Mouse (Mus musculus) layer of hippocampus, postnatal 36 days (tissue): ENCODE data around the gene Umodl1. TPM values are rescaled to one million over a fixed set of nuclear protein-coding genes. Genes with fewer than 3 reads are reported as not detected.

ENCODE experiments used
- DNase-seq, 2 experiments: peaks; one replicate each; pipeline ENCODE4 v3.0.0; 2022
- total RNA-seq, 2 experiments: library from RNA; stranded (reverse); gene quantifications; 2 replicates each; pipeline ENCODE4 v1.2.3; 2021

Gene Umodl1
- total RNA-seq, result under 1 TPM; 0.35 to 0.42 TPM

DNA sequence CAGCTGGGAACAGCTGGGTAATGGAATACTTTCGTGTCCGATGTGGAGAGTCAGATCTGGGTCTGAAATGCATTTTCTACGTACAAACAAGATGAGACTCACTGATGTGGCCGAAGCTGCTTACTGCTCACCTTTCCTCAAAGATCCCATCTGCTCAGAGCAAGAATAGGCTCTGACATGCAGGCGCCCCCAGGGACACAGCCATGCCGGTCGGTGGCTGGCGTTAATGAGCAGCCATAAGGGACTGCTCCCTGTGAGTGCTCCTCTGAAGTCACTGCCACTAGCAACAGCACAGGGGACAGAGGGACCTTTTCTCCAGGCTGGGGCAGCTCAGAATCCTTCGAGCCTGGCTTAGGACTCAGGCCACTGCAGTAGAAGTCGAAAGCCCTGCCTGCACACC, at the start of gene Umodl1:
TSS of gene Umodl1 (plus strand) at position 301 of the 400 bp plus-strand sequence.
- DNase-seq, result no peak

DNA sequence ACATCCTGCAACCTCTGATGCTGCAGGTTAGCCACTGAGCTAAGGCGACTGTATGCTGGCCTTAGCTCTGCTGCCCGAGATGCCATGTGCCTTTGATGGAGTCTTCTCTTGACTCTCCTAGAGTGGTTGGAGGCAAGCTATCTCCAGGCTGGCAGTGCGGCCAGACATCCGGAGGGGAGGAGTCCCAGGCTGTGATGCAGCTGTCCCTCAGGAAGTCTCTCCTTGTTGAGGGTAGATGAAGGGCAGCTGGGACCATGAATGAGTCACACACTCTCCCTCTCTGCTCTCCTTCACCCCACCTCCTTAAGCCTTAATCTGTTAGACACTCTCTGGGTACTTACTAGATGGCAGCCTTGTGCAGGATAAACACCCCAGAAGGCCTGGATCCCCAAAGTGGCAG, 46.9 kb upstream of the Umodl1 start:
- DNase-seq, result no peak

DNA sequence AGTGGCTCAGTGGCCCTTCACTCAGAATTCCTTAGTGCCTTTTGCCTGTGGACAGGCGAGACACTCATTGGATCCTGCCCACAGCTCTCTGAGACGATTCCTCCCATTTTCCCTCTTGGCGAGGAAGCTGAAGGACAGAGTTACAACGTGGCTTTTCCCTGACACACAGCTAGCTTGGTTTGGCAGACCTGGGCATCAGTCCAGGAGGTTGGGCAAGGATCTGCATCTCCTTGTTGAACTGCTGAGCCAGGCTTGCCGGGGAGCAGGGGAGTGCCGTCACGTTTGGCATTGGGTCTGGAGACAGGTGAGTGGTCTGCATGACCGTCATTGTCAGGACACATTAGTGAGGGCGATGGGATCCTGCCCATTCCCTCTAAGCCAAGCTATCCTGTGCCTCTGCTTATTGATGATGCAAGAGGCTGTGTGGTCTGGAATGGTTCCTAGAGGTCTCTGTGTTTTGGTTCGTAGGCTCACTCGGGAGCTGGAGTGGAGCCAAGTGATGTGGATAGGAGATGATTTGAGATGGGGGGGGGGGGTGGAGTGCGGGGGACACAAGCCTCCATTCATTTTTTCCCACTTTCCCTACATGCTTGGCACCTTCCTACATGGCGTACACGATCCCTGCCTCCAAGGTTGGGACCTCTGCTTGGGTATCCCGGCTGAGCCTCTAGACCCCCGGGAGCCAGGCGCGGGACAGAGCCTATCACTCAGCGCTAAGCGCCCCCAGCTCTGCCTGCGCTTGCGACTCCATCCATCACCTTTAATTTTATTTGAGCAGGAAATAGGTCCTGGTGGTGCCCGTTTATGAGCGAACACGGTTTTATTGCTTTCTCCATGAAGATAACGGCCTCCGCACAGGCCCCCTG, 43.3 kb upstream of the Umodl1 start:
- no peak for DNase-seq

DNA sequence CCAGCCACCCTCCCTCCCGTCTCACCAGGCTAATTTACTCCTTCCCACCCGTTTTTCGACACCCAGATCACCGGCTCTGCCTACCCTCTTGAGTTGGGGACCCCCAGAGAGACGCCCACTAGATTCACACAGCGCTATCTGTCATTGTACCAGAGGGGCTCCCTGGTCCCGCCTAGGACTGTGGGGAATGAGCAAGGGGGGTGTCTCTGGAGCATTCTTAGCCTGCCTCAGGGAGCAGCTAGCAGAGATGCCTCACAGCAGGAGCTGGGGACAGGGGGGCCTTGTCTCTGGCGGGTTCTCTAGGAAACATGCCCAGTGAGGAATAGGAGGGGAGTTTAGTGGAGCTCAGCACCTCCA, 42.7 kb upstream of the Umodl1 start:
- DNase-seq, result no peak

DNA sequence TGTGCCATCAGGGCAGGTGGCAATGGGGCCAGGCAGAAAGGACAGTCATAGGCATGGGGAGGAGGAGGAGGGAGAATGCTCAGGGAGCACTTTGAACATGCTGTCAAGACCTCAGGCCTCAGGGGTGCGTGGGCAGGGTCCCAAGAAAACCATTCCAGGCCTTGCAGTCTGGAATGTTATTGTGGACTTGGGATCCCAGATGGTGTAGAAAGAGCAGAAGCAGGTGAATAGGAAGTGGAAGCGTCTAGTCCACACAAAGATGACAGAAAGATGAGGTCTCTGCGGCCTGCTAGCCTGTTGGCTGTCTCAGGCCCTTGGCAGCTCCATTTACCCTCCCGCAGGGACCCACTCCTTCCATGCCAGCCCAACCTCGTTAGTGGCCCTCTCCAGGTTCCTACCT, 41.9 kb upstream of the Umodl1 start:
- no peak for DNase-seq

DNA sequence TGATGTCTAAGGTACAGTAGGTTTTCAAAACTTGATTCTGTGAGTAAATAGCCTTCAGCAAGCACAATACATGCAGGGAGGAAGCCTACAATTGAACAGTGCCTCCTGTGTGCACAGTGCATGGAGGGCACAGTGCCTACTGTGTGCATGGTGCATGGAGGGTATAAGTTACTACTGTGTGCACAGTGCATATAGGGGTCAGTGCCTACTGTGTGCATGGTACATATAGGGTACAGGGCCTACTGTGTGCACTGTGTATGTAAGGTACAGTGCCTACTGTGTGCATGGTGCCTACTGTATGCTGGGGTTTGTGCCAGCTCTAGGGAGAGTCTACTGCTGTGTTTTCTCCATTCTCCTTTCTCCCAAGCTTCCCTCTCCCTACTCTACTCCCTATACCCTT, 40.2 kb upstream of the Umodl1 start:
- DNase-seq, result no peak

DNA sequence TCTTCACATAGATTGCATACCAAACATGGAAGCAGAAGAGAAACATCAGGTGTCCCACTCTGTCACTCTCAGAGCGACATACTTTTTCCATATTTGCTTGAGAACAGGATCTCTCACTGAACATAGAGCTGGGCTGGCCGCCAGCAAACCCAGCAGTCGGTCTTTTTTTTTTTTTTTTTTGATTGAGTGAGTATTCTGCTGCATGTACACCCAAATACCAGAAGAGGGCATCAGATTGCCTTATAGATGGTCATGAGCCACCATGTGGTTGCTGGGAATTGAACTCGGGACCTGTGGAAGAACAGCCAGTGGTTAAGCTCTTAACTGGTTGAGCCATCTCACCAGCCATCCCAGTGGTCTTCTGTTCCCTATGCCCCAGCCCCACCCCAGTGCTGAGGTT, 30.9 kb upstream of the Umodl1 start:
- no peak for DNase-seq

DNA sequence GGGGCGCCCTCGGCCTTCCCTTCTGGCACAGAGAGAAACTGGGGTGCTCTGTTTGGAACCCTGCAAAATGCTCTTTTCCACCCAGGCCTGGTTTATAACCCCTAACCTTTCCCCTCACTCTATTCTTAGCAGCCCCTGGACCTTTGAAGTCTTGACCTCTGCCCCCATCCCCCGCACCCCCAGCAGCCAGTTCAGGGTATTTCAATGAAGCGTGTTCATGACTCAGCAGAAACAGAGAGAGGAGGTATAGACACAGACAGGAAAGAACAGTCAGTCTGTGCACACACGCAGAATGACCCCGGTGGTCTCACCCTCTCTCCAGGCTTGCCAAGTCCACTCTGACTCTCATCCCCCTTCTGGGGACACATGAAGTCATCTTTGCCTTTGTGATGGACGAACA, 23.6 kb upstream of the Umodl1 start:
- DNase-seq, result no peak

DNA sequence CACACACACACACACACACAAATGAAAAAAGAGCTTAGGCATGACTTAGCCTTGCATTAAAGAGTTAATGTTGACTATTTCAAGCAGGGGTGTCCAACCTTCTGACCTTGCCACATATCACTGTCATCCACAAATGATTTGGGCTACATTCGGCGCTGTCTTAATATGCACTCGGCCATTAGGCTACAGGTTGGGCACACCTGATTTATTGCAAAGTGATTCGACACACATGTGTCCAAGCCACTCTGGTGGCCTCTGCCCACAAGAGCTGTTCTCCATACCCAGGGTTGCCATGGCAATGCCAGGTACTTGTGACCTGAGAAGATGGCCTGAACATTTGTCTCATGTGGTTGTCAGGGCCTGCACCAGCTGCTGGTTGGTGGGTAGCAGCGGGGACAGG, 21.6 kb upstream of the Umodl1 start:
- DNase-seq, result no peak

DNA sequence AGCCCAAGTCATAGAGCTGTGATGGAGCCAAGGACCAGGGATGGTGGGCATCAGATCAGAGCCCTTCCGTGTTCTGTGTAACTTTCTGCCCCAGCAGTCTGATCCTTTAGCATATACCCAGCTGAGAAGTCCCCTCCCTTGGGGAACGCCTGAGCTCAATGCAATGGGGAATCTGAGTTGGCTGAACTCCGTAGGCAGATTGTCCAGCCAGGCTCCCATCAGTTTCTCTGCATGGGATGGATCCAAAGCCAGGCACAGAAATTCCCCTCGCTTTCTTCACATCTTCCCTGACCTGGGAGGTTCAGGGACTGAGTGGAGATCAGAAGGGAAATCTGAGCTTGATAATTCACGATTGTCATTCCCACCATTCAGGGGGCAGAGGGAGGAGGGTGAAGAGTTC, 19.1 kb upstream of the Umodl1 start:
- no peak for DNase-seq

DNA sequence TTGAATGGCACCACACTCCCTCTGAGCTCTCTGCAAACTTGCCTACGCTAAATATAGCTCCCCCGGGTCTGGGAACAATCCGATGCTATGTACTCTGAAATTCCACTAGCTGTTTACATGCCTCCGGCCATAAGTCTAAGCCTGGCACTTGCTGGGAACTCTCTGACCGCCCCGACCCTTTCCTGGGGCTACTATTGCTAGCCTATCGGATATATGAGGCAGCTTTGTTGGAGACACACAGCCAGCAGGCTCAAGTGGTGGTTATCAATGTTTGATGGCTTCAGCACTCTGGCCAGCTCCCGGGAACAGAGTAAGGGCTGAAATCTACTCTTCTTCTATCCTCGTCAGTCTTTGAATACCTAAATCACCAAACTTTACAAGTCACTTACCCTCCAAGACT, 15.9 kb upstream of the Umodl1 start:
- DNase-seq, result no peak

DNA sequence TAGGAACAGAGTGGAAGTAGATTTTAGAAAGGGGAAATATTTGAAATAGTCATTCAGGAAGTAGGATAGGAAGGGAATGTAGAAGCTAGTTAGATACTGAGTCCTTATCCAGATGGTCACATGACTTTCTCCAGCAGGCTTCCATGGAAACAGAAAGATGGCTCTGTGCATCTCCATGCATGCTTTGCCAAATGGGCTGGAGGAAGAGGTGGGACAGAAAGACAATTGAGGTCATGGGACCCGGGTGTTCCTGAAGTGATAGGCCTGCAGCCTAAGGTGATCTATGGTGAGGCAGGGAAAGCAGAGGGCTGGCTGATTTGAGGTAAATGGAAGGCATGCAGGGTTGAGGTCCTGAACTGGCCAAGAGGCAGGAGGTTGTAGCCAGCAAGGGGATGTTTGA, 6.1 kb upstream of the Umodl1 start:
- no peak for DNase-seq

DNA sequence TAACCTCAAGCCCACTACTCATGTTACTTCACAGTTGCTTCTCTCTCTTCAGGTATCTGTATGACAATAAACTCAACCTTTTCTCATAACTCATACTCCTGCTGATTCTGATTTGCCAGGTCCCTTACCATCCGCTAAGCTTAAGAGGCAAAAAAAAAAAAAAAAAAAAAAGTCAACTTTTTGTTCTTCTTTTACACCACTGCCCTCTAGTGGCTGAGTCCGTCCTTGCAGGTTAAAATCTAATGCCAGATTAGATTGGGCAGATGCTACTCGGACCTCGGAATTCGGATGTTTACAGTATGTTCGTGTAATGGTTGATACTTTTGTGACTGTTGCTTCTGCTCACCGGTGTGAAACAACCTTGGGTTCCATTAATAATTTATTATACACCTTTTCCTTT, 3.7 kb upstream of the Umodl1 start:
- peak in 1 of 2 experiments; percentile 63 for DNase-seq

DNA sequence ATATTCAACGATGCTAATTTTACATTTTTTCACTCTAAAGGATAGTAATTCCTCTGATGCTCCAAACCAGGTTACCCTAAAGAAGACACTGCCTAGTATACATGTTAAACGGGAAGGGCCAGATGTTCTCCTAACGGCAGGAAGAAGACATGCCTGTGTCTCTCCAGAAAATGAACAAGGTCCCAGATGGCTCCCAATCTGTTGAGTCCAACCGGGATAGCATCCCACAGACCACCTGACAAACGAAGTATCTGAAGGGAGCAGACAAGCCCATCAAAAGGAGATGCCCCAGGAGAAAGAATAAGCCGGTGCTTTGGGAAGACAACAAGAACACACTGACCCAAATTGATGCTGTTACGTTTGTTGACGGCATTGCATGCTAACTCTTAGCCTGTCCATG, 2.8 kb upstream of the Umodl1 start:
- peak in 1 of 2 experiments; percentile 34 for DNase-seq

DNA sequence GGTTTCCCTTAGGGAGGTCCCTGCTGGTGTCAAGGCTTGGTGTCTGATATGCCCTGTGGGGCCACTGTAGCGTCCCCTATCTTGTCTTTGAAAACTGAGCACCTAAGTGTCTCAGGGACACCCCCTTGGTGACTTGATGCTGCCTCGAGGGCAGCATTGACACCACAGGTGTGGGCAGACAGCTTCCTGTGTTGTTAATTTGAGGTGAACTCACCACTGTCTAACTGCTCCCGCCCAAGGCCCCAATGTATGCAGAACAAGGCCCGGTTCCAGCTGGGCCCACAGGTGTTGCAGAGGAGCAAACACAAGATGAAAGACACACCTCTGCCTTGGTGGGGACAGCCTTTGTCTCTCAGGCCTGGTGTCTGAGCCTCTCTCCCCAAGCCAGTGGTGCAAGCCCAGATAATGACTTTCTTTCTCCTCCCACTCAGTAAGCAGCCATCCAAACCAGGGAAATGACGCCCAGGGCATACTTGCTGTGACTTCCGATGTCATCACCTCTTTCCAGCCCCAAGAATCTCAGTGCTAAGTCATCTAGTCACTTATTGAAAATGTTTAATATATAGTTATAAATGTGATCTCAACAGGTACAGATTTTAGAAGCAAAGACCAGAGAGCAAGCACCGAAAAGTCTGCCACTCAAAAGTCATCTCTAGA, 7.6 kb downstream of the Umodl1 start:
- no peak for DNase-seq

DNA sequence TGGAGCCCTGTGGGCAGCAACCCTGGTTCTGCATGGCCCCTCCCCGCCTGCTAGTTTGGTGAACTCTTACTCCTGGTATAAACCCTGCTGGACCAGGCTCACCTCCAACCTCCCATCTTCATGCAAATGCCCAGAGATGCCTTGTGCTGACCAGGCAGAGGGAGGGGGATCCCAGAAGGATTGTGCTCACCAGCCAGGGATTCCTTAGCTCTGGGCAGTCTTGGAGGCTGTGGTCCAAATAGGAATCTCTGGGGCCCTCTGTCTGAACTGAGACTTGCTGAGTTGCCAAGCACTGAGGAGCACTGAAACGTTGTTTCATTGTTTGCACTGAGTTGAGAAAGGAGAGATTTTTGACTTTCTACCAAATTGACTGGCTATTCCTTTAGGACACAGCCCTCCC, 8.4 kb downstream of the Umodl1 start:
- no peak for DNase-seq

DNA sequence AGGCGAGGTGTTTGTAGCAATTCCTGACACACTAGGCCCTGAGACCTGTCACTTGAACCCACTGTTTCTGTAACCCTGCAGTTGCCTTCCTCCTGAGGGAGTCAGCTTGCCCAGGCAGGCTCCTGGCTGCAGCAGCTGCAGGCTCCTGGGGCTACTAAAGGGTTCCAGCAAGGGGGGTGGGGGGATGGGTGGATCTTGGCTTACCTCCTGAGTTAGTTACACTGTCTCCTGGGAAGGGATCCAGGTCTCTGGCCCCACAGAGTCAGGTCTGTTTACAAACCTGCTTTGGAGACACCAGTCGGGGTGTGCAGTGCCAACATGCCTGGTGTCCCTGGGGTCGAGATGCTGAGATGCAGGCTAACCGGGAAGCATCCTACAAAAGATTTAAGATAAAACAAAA, 15.5 kb downstream of the Umodl1 start:
- DNase-seq, result no peak

DNA sequence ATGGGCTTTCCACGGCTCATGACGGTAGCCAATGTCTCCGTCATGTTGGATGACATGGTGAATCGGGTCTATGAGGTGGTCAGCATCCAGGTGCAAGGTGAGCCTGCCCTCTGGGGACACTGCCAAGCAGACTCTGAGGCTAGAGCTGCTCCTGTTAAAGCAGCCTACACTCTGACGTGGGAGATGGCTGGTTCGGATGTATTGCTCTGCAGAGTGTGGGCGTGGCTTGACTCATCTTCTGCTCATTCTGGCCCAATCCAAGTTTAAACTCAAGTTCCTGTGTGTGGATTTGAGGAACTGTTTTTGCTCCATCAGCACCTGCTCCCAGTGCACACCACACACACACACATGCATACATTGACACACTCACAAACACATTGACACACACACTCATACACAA, 17.4 kb downstream of the Umodl1 start:
- DNase-seq, result no peak

DNA sequence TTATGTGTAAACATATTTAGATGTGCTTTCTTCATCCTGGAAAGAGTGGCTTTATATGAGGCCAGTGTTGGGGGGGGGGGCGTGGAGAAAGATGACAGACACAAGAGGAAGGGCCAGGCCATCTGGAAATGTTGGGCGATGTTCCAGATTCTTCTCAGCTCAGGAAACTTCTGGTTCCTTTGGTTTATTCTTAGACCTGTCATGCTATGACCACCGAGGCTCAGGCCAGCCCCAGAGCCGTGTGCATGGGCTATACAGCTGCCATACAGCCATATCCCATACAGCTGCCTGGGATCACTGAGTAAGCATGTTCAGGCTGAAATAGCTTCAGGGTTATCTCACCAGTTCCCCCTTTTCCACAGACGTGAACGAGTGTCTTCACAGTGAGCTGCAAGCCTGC, 18.9 kb downstream of the Umodl1 start:
- no peak for DNase-seq

DNA sequence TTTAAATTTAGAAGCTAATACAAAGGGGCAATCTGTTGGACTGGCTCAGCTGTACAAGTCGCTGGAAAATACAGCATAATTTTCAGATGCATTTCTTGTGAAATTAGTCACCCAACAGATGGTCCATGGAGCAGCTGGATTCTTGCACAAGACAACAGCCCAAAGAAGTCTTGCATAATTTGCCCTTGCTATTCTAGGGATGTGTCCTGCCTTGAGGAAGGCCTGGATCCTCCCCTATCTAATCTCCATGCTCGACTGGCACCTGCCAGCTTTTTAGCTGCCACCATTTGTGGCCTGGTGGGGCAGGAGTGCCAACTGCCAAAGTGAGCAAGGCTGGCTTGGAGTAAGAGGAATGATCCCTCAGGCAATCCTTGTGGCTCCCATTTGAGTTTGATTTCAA, 22.9 kb downstream of the Umodl1 start:
- DNase-seq, result no peak

DNA sequence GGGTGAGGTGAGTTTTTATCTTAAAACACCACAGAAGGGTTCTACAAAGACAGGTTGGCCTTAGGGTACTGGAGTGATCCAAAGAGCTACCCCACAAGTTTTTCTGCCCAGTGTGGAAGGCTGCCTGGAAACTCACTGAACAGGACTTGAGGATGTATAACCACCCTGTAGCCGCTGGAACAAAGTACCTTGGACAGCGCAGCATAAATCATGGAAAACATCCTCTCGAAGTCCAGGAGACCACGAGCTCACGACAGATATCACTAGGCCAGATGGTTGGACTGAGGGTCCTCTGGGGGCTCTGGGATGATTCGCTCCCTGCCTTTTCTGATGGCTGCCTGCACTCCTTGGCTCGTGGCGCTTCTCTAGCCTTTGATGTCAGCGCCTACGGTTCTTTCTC, 24.1 kb downstream of the Umodl1 start:
- no peak for DNase-seq

DNA sequence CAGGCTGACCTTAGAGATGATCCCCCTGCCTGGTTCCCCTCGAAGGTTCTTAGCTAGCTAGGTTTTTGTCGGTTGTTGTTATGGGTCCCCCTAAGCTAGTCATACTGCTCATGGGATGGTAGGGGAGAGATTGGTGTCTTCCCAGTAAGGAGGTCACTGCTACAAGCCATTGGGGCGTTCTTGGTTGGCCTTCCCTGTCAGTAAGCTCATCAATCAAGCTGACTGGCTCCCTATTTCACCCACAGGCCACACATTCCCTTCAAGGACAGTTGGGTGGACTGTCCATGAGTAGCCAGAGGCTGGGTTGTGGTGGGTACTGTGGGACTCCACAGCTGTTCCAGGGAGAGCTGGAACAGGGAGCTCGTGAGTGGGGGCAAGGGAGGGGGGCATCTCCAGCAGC, 29.1 kb downstream of the Umodl1 start:
- DNase-seq, result no peak

DNA sequence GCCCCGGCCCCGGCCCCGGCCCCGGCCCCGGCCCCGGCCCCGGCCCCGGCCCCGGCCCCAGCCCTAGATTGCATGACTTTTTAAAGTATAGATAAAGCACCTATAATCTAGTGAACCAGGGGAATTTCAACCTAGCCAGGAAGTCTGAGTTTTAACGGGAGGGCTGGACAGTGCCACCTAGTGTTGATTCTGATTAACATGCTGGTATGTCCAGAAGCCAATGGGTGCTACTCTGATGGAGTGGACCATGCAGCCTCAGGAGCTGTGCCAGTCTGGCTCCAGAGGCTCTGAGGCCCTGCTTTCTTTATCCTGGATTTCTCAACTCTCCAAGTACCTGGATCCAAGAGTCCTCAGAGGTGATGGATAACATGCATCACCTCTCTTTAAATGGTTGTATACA, 35.8 kb downstream of the Umodl1 start:
- DNase-seq, result no peak

DNA sequence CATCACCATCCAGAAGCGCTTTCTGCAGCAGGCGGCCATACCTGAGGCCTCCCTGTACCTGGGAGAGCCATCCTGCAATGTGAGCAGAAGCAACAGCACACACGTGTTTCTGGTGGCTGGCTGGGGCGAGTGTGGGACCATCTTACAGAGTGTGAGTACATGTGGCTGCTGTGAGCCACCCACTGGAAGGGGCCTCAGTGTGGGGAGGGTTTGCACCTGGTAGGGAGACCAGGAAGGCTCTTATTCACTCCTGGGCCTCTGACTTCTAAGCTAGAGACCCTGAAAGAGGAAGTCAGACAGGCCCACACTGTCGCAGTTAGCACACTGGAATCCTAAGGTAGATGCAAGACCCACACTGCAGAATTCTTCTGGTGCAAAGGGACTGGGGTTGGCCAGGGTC, 41.9 kb downstream of the Umodl1 start:
- no peak for DNase-seq
